Mouse (Mus musculus) liver, adult 2 months (tissue): ENCODE data around the gene Chrnb4.

Experiments used
- CTCF ChIP-seq: fragments of 200-500 bp; IDR thresholded peaks from 2 replicates; pipeline ENCODE4 v1.5.1; 2011; ENCODE audit warnings: low read depth, low read length, control low read depth
- POLR2A ChIP-seq: fragments of 200-500 bp; IDR thresholded peaks from 2 replicates; pipeline ENCODE4 v1.6.1; 2011; ENCODE audit warnings: low read length, control low read depth; ENCODE audit not compliant: insufficient read depth; ENCODE audit errors: extremely low read depth

- no peak for TF ChIP-seq CTCF
- no peak for TF ChIP-seq POLR2A
Measured at GRCm38 (mm10) chr9:55010588-55011350, 37.8 kb downstream of the Chrnb4 start.
